Comparison of ENCODE assay signal across 8 mouse cellular contexts in the genomic region with DNA sequence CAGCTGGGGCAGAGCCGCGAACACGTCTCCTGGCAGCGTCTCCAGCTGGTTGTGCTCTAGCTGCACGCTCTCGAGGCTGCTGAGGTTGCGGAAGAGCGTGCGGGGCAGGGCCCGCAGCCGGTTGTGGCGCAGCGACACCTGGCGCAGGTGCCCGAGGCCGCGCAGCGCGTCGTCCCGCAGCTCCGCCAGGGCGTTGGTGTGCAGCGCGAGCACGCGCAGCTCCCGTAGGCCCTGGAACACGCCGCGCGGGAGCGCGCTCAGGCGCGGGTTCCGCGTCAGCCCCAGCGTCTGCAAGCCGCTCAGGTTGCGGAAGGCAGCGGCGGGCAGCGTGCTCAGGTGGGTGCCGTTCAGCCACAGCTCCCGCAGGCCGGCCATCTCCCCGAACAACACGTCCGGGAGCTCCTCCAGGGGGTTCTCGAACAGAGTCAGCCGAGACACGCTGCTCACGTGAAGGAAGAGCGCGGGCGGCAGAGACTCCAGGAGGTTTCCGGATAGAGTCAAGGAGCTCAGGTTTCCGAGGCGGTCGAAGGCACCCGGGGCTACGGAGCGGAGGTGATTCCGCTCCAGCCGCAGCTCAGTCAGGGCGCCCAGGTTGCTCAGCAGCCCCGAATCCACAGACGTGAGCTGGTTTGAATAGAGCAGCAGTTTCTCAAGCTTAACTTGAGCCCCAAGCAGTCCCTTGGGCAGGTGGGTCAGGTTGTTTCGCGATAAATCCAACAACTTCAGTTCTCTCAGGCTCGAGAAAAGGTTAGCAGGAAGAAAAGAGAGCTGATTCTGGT. TPM values are rescaled to one million over a fixed set of nuclear protein-coding genes. Genes with fewer than 3 reads are reported as not detected.
DNase-seq lines count a peak whose midpoint lies in the region; ATAC-seq and TF ChIP-seq lines count a peak whose summit lies in the region.

No protein-coding gene starts in this region.

- peaks cover 81% of the 10 kb centered on the region for H3K27me3 ChIP-seq in heart, embryonic 13.5 days (replicated peaks)
- H3K27me3 ChIP-seq in kidney, embryonic 16.5 days (ENCODE audit: insufficient read depth, low read length): peaks cover 68% of the 10 kb centered on the region
- H3K27me3 ChIP-seq in liver, embryonic 11.5 days (replicated peaks; ENCODE audit: control insufficient read depth, insufficient read depth, low read length): peaks cover 30% of the 10 kb centered on the region
- peaks cover 32% of the 10 kb centered on the region for H3K27me3 ChIP-seq in midbrain, postnatal 0 days (ENCODE audit: insufficient read depth, low read length)
- H3K27me3 ChIP-seq in stomach, embryonic 16.5 days (ENCODE audit: control insufficient read depth, insufficient read depth, low read length): peaks cover 26% of the 10 kb centered on the region

- H3K4me3 ChIP-seq in heart, embryonic 13.5 days: peak overlapping the region; percentile 68
- peak overlapping the region; percentile 49 for H3K4me3 ChIP-seq in kidney, embryonic 16.5 days (ENCODE audit: low read length)
- peak overlapping the region; percentile 62 for H3K4me3 ChIP-seq in liver, embryonic 11.5 days (ENCODE audit: low read depth, low read length)
- H3K4me3 ChIP-seq in midbrain, postnatal 0 days (ENCODE audit: low read depth, low read length): peak overlapping the region; percentile 55
- H3K4me3 ChIP-seq in stomach, embryonic 16.5 days (replicated peaks; ENCODE audit: low read length): peak overlapping the region; percentile 66

- DNase-seq in ovary, postnatal 36 days (ENCODE audit: low spot score): peak; percentile 35
- no peak for DNase-seq in ovary, postnatal 10 days (ENCODE audit: low spot score)
- DNase-seq in embryo, embryonic 10.5 days (ENCODE audit: low spot score): peak; percentile 66
- peak; percentile 68 for DNase-seq in liver, embryonic 11.5 days (ENCODE audit: low spot score)
- DNase-seq in midbrain, postnatal 0 days (ENCODE audit: low spot score): peak; percentile 79

- H3K27ac ChIP-seq in heart, embryonic 13.5 days (replicated peaks): no peak overlapping the region
- no peak overlapping the region for H3K27ac ChIP-seq in kidney, embryonic 16.5 days (ENCODE audit: low read length)
- no peak overlapping the region for H3K27ac ChIP-seq in liver, embryonic 11.5 days (ENCODE audit: low read depth, low read length)
- H3K27ac ChIP-seq in midbrain, postnatal 0 days (ENCODE audit: low read depth, low read length): peak overlapping the region; percentile 38; the same call in 1 of the 2 replicates
- H3K27ac ChIP-seq in stomach, embryonic 16.5 days (ENCODE audit: low read length): no peak overlapping the region; the same call in 1 of the 2 replicates

- peaks cover 2% of the 10 kb centered on the region for H3K36me3 ChIP-seq in heart, embryonic 13.5 days
- no peaks in the 10 kb centered on the region for H3K36me3 ChIP-seq in kidney, embryonic 16.5 days (ENCODE audit: insufficient read depth, low read length)
- H3K36me3 ChIP-seq in liver, embryonic 11.5 days (ENCODE audit: control insufficient read depth, insufficient read depth, low read length): no peaks in the 10 kb centered on the region
- no peaks in the 10 kb centered on the region for H3K36me3 ChIP-seq in midbrain, postnatal 0 days (ENCODE audit: insufficient read depth, low read length)
- no peaks in the 10 kb centered on the region for H3K36me3 ChIP-seq in stomach, embryonic 16.5 days (ENCODE audit: control insufficient read depth, insufficient read depth, low read length)

- peak overlapping the region; percentile 99 for H3K4me2 ChIP-seq in heart, embryonic 13.5 days
- H3K4me2 ChIP-seq in kidney, embryonic 16.5 days (replicated peaks; ENCODE audit: low read depth, low read length): peak overlapping the region; percentile 86
- H3K4me2 ChIP-seq in liver, embryonic 11.5 days: peak overlapping the region; percentile 100
- peak overlapping the region; percentile 81 for H3K4me2 ChIP-seq in midbrain, postnatal 0 days (ENCODE audit: low read depth, low read length, poor library complexity, severe bottlenecking)
- H3K4me2 ChIP-seq in stomach, embryonic 16.5 days (ENCODE audit: low read depth, low read length): peak overlapping the region; percentile 100

- H3K9me3 ChIP-seq in heart, embryonic 13.5 days: no peaks in the 10 kb centered on the region
- no peaks in the 10 kb centered on the region for H3K9me3 ChIP-seq in kidney, embryonic 16.5 days (ENCODE audit: low read length)
- H3K9me3 ChIP-seq in liver, embryonic 11.5 days (ENCODE audit: control insufficient read depth, low read length): no peaks in the 10 kb centered on the region
- no peaks in the 10 kb centered on the region for H3K9me3 ChIP-seq in midbrain, postnatal 0 days (ENCODE audit: low read length)
- H3K9me3 ChIP-seq in stomach, embryonic 16.5 days (replicated peaks; ENCODE audit: control insufficient read depth, low read length): no peaks in the 10 kb centered on the region

- H3K4me1 ChIP-seq in heart, embryonic 13.5 days: peaks cover 20% of the 10 kb centered on the region
- H3K4me1 ChIP-seq in kidney, embryonic 16.5 days (ENCODE audit: insufficient read depth, low read length): peaks cover 14% of the 10 kb centered on the region
- H3K4me1 ChIP-seq in liver, embryonic 11.5 days (replicated peaks; ENCODE audit: control insufficient read depth, insufficient read depth, low read length): peaks cover 31% of the 10 kb centered on the region
- peaks cover 6% of the 10 kb centered on the region; the same call in 1 of the 2 replicates for H3K4me1 ChIP-seq in midbrain, postnatal 0 days (ENCODE audit: insufficient read depth, low read length)
- peaks cover 13% of the 10 kb centered on the region for H3K4me1 ChIP-seq in stomach, embryonic 16.5 days (ENCODE audit: control insufficient read depth, insufficient read depth, low read length)

- no peak for ATAC-seq in heart, embryonic 13.5 days (ENCODE audit: extremely low read depth, insufficient number of reproducible peaks, low FRiP score, low TSS enrichment)
- peak; percentile 55 for ATAC-seq in kidney, embryonic 16.5 days (ENCODE audit: low FRiP score, low TSS enrichment)
- peak; percentile 37; the same call in 1 of the 2 replicates for ATAC-seq in liver, embryonic 11.5 days (replicated peaks; ENCODE audit: low FRiP score)
- ATAC-seq in midbrain, postnatal 0 days (ENCODE audit: low FRiP score): peak; percentile 83
- peak; percentile 78 for ATAC-seq in stomach, embryonic 16.5 days (ENCODE audit: insufficient read depth, low FRiP score)

- under 1% methylated on average over 72 of the region's 72 CpGs for WGBS in heart, embryonic 13.5 days
- WGBS in kidney, embryonic 16.5 days: under 1% methylated on average over 72 of the region's 72 CpGs
- under 1% methylated on average over 72 of the region's 72 CpGs for WGBS in liver, embryonic 11.5 days
- WGBS in midbrain, postnatal 0 days: under 1% methylated on average over 72 of the region's 72 CpGs
- under 1% methylated on average over 72 of the region's 72 CpGs for whole genome bisulfite sequencing in stomach, embryonic 16.5 days

- H3K9ac ChIP-seq in heart, embryonic 13.5 days: peak overlapping the region; percentile 76
- H3K9ac ChIP-seq in kidney, embryonic 16.5 days (replicated peaks; ENCODE audit: low read length): peak overlapping the region; percentile 60
- H3K9ac ChIP-seq in liver, embryonic 11.5 days (ENCODE audit: low read depth, low read length): peak overlapping the region; percentile 65
- peak overlapping the region; percentile 48 for H3K9ac ChIP-seq in midbrain, postnatal 0 days (replicated peaks; ENCODE audit: low read length, poor library complexity, severe bottlenecking)
- peak overlapping the region; percentile 73 for H3K9ac ChIP-seq in stomach, embryonic 16.5 days (ENCODE audit: low read length)

- TF ChIP-seq CTCF in midbrain, postnatal 0 days (IDR thresholded peaks at IDR 0.05): peak; percentile 54

RNA-seq across cellular contexts. Expression of gene Gp5, which starts 1.8 kb away (rescaled TPM):
- 1.8 and 2.4 TPM in 2 replicates for polyA plus RNA-seq in heart, embryonic 13.5 days (2015; fragmentation: Nextera tagmentation; extraction: Ambion mirVana)
- 0.41 and 0.58 TPM in 2 replicates for polyA plus RNA-seq in kidney, embryonic 16.5 days (2015; fragmentation: Nextera tagmentation; extraction: Ambion mirVana)
- 31.1 and 37.5 TPM in 2 replicates for polyA plus RNA-seq in liver, embryonic 11.5 days (2014; fragmentation: Nextera tagmentation; extraction: Ambion mirVana)
- 2.1 and 2.6 TPM in 2 replicates for total RNA-seq in midbrain, postnatal 0 days (2014; rRNA removed)
- 0.75 and 0.78 TPM in 2 replicates for polyA plus RNA-seq in midbrain, postnatal 0 days (2015; fragmentation: Nextera tagmentation; extraction: Ambion mirVana)
- polyA plus RNA-seq in stomach, embryonic 16.5 days (2015; fragmentation: Nextera tagmentation; extraction: Ambion mirVana): 0.52 and 0.54 TPM in 2 replicates

RNA-seq across cellular contexts. Expression of gene Lrrc15, which starts 25.7 kb away (rescaled TPM):
- 0.15 and 0.24 TPM in 2 replicates for polyA plus RNA-seq in heart, embryonic 13.5 days (2015; fragmentation: Nextera tagmentation; extraction: Ambion mirVana)
- polyA plus RNA-seq in kidney, embryonic 16.5 days (2015; fragmentation: Nextera tagmentation; extraction: Ambion mirVana): 1.6 and 1.7 TPM in 2 replicates
- polyA plus RNA-seq in liver, embryonic 11.5 days (2014; fragmentation: Nextera tagmentation; extraction: Ambion mirVana): 0.08 and 0.14 TPM in 2 replicates
- total RNA-seq in midbrain, postnatal 0 days (2014; rRNA removed): 0.28 and 0.60 TPM in 2 replicates
- polyA plus RNA-seq in midbrain, postnatal 0 days (2015; fragmentation: Nextera tagmentation; extraction: Ambion mirVana): 0.11 and 0.15 TPM in 2 replicates
- 0.28 and 0.55 TPM in 2 replicates for polyA plus RNA-seq in stomach, embryonic 16.5 days (2015; fragmentation: Nextera tagmentation; extraction: Ambion mirVana)

RNA-seq across cellular contexts. Expression of gene Cpn2, which starts 41.5 kb away (rescaled TPM):
- 0.08 TPM in 1 of 2 replicates, not detected in the other for polyA plus RNA-seq in heart, embryonic 13.5 days (2015; fragmentation: Nextera tagmentation; extraction: Ambion mirVana)
- not detected in 2 replicates for polyA plus RNA-seq in kidney, embryonic 16.5 days (2015; fragmentation: Nextera tagmentation; extraction: Ambion mirVana)
- 1.3 and 1.5 TPM in 2 replicates for polyA plus RNA-seq in liver, embryonic 11.5 days (2014; fragmentation: Nextera tagmentation; extraction: Ambion mirVana)
- not detected in 2 replicates for total RNA-seq in midbrain, postnatal 0 days (2014; rRNA removed)
- not detected in 2 replicates for polyA plus RNA-seq in midbrain, postnatal 0 days (2015; fragmentation: Nextera tagmentation; extraction: Ambion mirVana)
- polyA plus RNA-seq in stomach, embryonic 16.5 days (2015; fragmentation: Nextera tagmentation; extraction: Ambion mirVana): 0.17 and 0.26 TPM in 2 replicates
